Mouse (Mus musculus) CH12.LX (cell line): ENCODE results near the gene Gm10553. TPM values are rescaled to one million over a fixed set of nuclear protein-coding genes. Genes with fewer than 3 reads are reported as not detected.
"Not testable (repeated sequence)": the region's sequence is repeated elsewhere in the genome, so short reads cannot be mapped to it uniquely, and the experiment has no call there.

Experiments
- DNase-seq: peaks from one replicate; pipeline ENCODE4 v3.0.0-alpha.2; 2013; ENCODE audit errors: extremely low read depth
- H3K27ac ChIP-seq: 2 replicates; pipeline ENCODE4 v1.5.1; 2012; ENCODE audit warnings: low read depth, mild to moderate bottlenecking, control low read depth, moderate library complexity; ENCODE audit not compliant: insufficient read depth
- H3K27me3 ChIP-seq: replicated peaks from 2 replicates; pipeline ENCODE3; 2012; ENCODE audit warnings: inconsistent platforms
- H3K36me3 ChIP-seq, 2 experiments: replicated peaks in 1 of 2; 2 replicates each; pipeline versions ENCODE3 to v1.6.1; 2012; ENCODE audit warnings: inconsistent platforms in 1 of 2, low read length in 1 of 2, mild to moderate bottlenecking in 1 of 2, mixed read lengths in 1 of 2, moderate library complexity in 1 of 2; ENCODE audit not compliant: control insufficient read depth in 1 of 2, insufficient read depth in 1 of 2
- H3K4me1 ChIP-seq, 2 experiments: 2 replicates each; pipeline ENCODE4 v1.6.1; 2012; ENCODE audit warnings: inconsistent platforms in 1 of 2, moderate library complexity in 1 of 2; ENCODE audit not compliant: insufficient read depth in 2 of 2, control insufficient read depth in 1 of 2
- H3K4me2 ChIP-seq: 2 replicates; pipeline ENCODE4 v1.6.1; 2012; ENCODE audit warnings: low read depth, mild to moderate bottlenecking, control low read depth; ENCODE audit not compliant: poor library complexity, insufficient read depth, severe bottlenecking
- H3K4me3 ChIP-seq, 3 experiments: fragments of 150-350 bp in 1 of 3; sonication (generic) in 1 of 3; replicated peaks in 1 of 3; 2 replicates each; pipeline versions ENCODE3 to v1.5.1; 2011 to 2012; ENCODE audit warnings: low read depth in 2 of 3, low read length in 2 of 3, mild to moderate bottlenecking in 2 of 3, moderate library complexity in 2 of 3, control low read depth in 1 of 3, improper control_type of control experiment in 1 of 3, inconsistent platforms in 1 of 3, mixed read lengths in 1 of 3; ENCODE audit not compliant: poor library complexity in 1 of 3
- H3K79me2 ChIP-seq: replicated peaks from 2 replicates; pipeline ENCODE4 v1.6.1; 2012; ENCODE audit warnings: mild to moderate bottlenecking, moderate library complexity; ENCODE audit not compliant: control insufficient read depth, poor library complexity, insufficient read depth, severe bottlenecking; ENCODE audit errors: extremely low read depth
- H3K9ac ChIP-seq: 2 replicates; pipeline ENCODE4 v1.6.1; 2012; ENCODE audit warnings: low read depth, mild to moderate bottlenecking, control low read depth, moderate library complexity; ENCODE audit not compliant: insufficient read depth
- H3K9me3 ChIP-seq: replicated peaks from 2 replicates; pipeline ENCODE3; 2012; ENCODE audit warnings: low read length, inconsistent platforms, mixed read lengths
- ETS1 ChIP-seq: conservative IDR thresholded peaks from 2 replicates; pipeline ENCODE4 v1.6.1; 2012; ENCODE audit warnings: low read depth, mild to moderate bottlenecking, inconsistent platforms, low read length, improper control_type of control experiment, moderate library complexity
- GABPA ChIP-seq: IDR thresholded peaks from 2 replicates; pipeline ENCODE4 v1.6.1; 2012; ENCODE audit warnings: low read depth, low read length, improper control_type of control experiment, inconsistent platforms; ENCODE audit not compliant: insufficient replicate concordance
- MYC ChIP-seq: IDR thresholded peaks from 2 replicates; pipeline ENCODE4 v1.6.1; 2011; ENCODE audit warnings: low read depth, mild to moderate bottlenecking, improper control_type of control experiment, low read length
- POLR2A ChIP-seq: IDR thresholded peaks from 2 replicates; pipeline ENCODE4 v1.6.1; 2011; ENCODE audit warnings: low read depth, mild to moderate bottlenecking, improper control_type of control experiment, low read length
- dilution Hi-C: fragments of 300-500 bp; cut with MboI; formaldehyde crosslinking; loops from 2 replicates; pipeline ENCODE4 v1.14.3; 2020; ENCODE audit warnings: low sequenced_read_pairs; ENCODE audit not compliant: extremely low pct_unique_long_range_greater_than_20kb, extremely low pct_ligation_motif_present
- in situ Hi-C: fragments of 300-500 bp; cut with MboI; formaldehyde crosslinking; loops from 3 replicates; pipeline ENCODE4 v1.14.3; 2019; ENCODE audit warnings: low sequenced_read_pairs, low pct_ligation_motif_present, low pct_unique_long_range_greater_than_20kb, mixed read lengths
- polyA plus RNA-seq: library from polyadenylated mRNA; unstranded; fragments of >175 nt; gene quantifications from 2 replicates; pipeline ENCODE4 v1.2.1, GENCODE M21; 2012; ENCODE audit warnings: low read depth; ENCODE audit not compliant: insufficient read length
- total RNA-seq, 2 experiments: library from RNA; depleted of rRNA; stranded (reverse); fragments of 300-350 nt in 1 of 2; fragments of >200 nt in 1 of 2; gene quantifications; 2 replicates each; pipeline ENCODE4 v1.2.3; 2012 to 2014

The Gm10553 gene
- total and polyA plus RNA-seq, 3 experiments = not detected

- peak; percentile 19; the same call in 1 of the 2 replicates for TF ChIP-seq GABPA
- TF ChIP-seq ETS1 = peak; percentile 79
- peak; percentile 26; the same call in 1 of the 2 replicates for TF ChIP-seq MYC
- TF ChIP-seq, all 38 proteins: peak for 16; not testable (repeated sequence) for 22
These were observed 1.8 kb downstream of the Gm10553 start (continued) for GRCm38 (mm10) chr1:85101754-85102153.

GRCm38 (mm10) chr1:85105336-85105735 is 5.4 kb downstream of the Gm10553 start:
- in situ Hi-C loops, H3K27me3 ChIP-seq, H3K79me2 ChIP-seq, H3K9me3 ChIP-seq, dilution Hi-C loops, H3K36me3 ChIP-seq, DNase-seq, H3K9ac ChIP-seq, H3K4me1 ChIP-seq: not testable (repeated sequence)
- peak overlapping the region in 1 of 3 experiments; percentile 1 for H3K4me3 ChIP-seq
- peak overlapping the region; percentile 19 for H3K4me2 ChIP-seq
- H3K27ac ChIP-seq = peak overlapping the region; percentile 63

- H3K27me3 ChIP-seq, H3K36me3 ChIP-seq, H3K4me1 ChIP-seq, in situ Hi-C loops, DNase-seq, dilution Hi-C loops, H3K79me2 ChIP-seq, H3K9me3 ChIP-seq: not testable (repeated sequence)
- peak; percentile 37 for TF ChIP-seq POLR2A
- Histone ChIP-seq H3K4me3 (peak overlapping the region; percentile 10 to 39 (median 37)), H3K27ac (peak overlapping the region; percentile 67), H3K4me2 (peak overlapping the region; percentile 25; the same call in 1 of the 2 replicates), H3K9ac (peak overlapping the region; percentile 1; the same call in 1 of the 2 replicates)
These were observed 6.0 kb downstream of the Gm10553 start for GRCm38 (mm10) chr1:85106013-85106412.

DNA sequence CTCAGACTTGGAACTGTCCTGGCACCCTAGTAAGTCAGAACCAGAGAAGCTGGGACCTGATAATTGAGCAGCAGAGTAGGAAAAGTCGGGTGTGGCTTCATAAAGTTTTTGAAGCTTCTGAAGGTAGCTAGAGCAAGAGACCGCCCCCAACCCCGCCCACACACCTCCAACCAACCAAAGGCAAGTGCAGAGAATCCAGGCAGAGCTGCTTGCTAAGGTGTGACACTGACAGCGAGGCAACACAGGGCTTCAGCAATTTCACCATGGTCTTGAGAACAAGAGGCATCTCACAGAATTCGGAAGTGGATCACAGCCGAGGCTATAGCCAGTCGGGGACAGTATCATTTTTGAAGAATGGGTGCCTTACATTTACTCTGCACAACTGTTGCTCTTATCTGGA is 9.8 kb downstream of the Gm10553 start, which contains the start of gene A530032D15Rik:
Gene A530032D15Rik (minus strand): TSS at position 101 of the 400 bp plus-strand sequence.
- H3K79me2 ChIP-seq, DNase-seq, dilution Hi-C loops, H3K9me3 ChIP-seq, in situ Hi-C loops, H3K36me3 ChIP-seq, H3K4me1 ChIP-seq, H3K27me3 ChIP-seq: not testable (repeated sequence)
- peak within 1 kb of the TSS; percentile 59 for H3K27ac ChIP-seq
- H3K9ac ChIP-seq = peak within 1 kb of the TSS; percentile 78
- H3K4me2 ChIP-seq = peak within 1 kb of the TSS; percentile 61
- H3K4me3 ChIP-seq = peak within 1 kb of the TSS in 2 of 3 experiments; percentile 55 to 68

DNA sequence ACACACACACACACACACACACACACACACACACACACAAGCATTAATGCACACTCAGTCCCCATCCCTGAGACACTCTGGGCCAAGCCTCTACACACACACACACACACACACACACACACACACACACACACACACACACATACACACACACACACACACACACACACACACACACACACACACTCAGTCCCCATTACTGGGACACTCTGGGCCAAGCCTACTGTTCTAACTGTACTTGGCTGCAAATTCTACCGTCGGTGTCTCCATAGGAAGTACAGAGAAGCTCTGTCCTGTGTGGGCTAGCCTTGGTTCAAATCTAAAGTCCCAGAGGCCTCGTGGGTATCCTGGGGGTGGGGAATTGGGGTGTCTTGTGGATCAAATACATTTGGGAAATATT is 10.9 kb downstream of the Gm10553 start:
- in situ Hi-C loops, H3K27ac ChIP-seq, H3K27me3 ChIP-seq, H3K36me3 ChIP-seq, H3K79me2 ChIP-seq, DNase-seq, H3K4me3 ChIP-seq, dilution Hi-C loops, H3K9me3 ChIP-seq, H3K4me1 ChIP-seq: not testable (repeated sequence)
- Histone ChIP-seq H3K9ac (peak overlapping the region; percentile 41; the same call in 1 of the 2 replicates), H3K4me2 (peak overlapping the region; percentile 69; the same call in 1 of the 2 replicates)
